Mouse (Mus musculus) neural tube, embryonic 14.5 days (tissue): ENCODE results near the gene Skp1a. TPM values are rescaled to one million over a fixed set of nuclear protein-coding genes. Genes with fewer than 3 reads are reported as not detected.
A peak's percentile ranks its signal among the peaks of the same experiment; 100 is the strongest.

Source experiments
- ATAC-seq: fragments of 200-750 bp; cut with Nextera tagmentation; 2 replicates; pipeline ENCODE4 v1.8.0; 2017; ENCODE audit warnings: low read depth, mild to moderate bottlenecking, moderate TSS enrichment, moderate library complexity
- H3K27ac ChIP-seq: fragments of 300-500 bp; sonication (generic); 2 replicates; pipeline ENCODE4 v1.5.1; 2014; ENCODE audit warnings: low read depth, mild to moderate bottlenecking, control low read depth, low read length, moderate library complexity, mixed read lengths
- H3K27me3 ChIP-seq: fragments of 300-500 bp; sonication (generic); 2 replicates; pipeline ENCODE4 v1.6.1; 2014; ENCODE audit warnings: low read length; ENCODE audit not compliant: control insufficient read depth, insufficient read depth
- H3K36me3 ChIP-seq: fragments of 300-500 bp; sonication (generic); 2 replicates; pipeline ENCODE4 v1.6.1; 2014; ENCODE audit warnings: low read length, mixed read lengths; ENCODE audit not compliant: control insufficient read depth, insufficient read depth
- H3K4me1 ChIP-seq: fragments of 300-500 bp; sonication (generic); 2 replicates; pipeline ENCODE4 v1.6.1; 2014; ENCODE audit warnings: low read length; ENCODE audit not compliant: control insufficient read depth, insufficient read depth
- H3K4me2 ChIP-seq: fragments of 300-500 bp; sonication (generic); 2 replicates; pipeline ENCODE4 v1.6.1; 2014; ENCODE audit warnings: mild to moderate bottlenecking, low read depth, low read length, control low read depth
- H3K4me3 ChIP-seq: fragments of 300-500 bp; sonication (generic); 2 replicates; pipeline ENCODE4 v1.5.1; 2014; ENCODE audit warnings: low read depth, low read length, control low read depth, mixed read lengths
- H3K9ac ChIP-seq: fragments of 300-500 bp; sonication (generic); replicated peaks from 2 replicates; pipeline ENCODE4 v1.6.1; 2014; ENCODE audit warnings: low read depth, mild to moderate bottlenecking, control low read depth, low read length, mixed read lengths
- H3K9me3 ChIP-seq: fragments of 300-500 bp; sonication (generic); 2 replicates; pipeline ENCODE4 v1.6.1; 2016; ENCODE audit warnings: low read length; ENCODE audit not compliant: control insufficient read depth
- WGBS: fragments of 180-500 bp; shearing (Covaris S2); extraction: QIAGEN DNeasy Blood & Tissue Kit; methylation state at CpG from one replicate; pipeline ENCODE4 v1.1.7; 2014; 5-methylcytosine and 5-hydroxymethylcytosine counted together
- polyA plus RNA-seq: library from polyadenylated mRNA; unstranded; fragments of >200 nt; fragmentation: Nextera tagmentation; extraction: Ambion mirVana; gene quantifications from 2 replicates; pipeline ENCODE4 v1.2.1, GENCODE M21; 2014

Skp1a gene
- polyA plus RNA-seq, 1 experiment from 2014 or later = 1,145 TPM

DNA sequence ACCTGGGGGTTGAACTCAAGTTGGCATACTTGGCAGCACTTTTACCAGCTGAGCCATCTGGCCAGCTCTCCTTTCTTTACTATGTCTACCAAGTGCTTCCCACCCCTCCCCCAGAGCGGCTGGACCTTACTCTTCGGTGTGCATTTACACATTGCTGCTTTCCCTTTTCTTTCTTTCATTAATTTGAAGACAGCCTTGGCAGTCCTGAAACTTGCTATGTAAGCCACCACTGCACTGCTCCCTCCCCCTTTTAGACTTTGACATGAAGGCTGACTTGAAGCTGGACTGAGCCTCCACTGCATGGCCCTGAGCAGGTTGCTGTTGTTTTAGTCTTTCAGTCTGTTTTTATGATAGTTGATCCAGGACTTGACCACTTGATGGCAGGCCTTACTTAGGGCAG lies 17.7 kb downstream of the Skp1a start:
- no peaks in the 10 kb centered on the region for H3K27me3 ChIP-seq
- no peak overlapping the region for H3K9ac ChIP-seq
- H3K4me2 ChIP-seq = no peak overlapping the region
- 84% methylated on average over 2 of the region's 2 CpGs for WGBS
- no peak overlapping the region for H3K27ac ChIP-seq
- ATAC-seq = no peak
- no peaks in the 10 kb centered on the region for H3K4me1 ChIP-seq
- H3K4me3 ChIP-seq = no peak overlapping the region
- H3K9me3 ChIP-seq = no peaks in the 10 kb centered on the region
- peaks cover 34% of the 10 kb centered on the region for H3K36me3 ChIP-seq

DNA sequence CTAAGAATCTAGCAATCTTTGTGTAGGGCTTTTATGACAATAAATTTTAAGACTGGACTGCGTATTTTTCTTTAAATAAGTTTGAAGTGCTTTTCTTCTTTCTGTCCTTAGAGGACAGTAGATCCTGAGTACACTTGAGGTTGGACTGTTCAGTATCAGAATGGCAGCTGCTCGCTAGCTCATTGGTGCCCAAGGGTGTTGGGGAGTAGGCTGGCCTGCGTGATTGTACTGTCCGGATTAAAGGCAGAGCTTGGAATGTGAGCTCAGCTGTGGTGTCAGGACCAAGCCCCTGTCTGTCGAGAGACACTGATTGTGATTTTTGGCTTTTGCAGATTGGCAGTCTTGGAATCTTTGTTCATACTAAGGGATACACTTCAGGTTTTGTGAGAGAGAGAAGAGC lies 20.0 kb downstream of the Skp1a start:
- H3K36me3 ChIP-seq = peaks cover 20% of the 10 kb centered on the region
- no peaks in the 10 kb centered on the region for H3K4me1 ChIP-seq
- H3K27ac ChIP-seq = no peak overlapping the region
- no peaks in the 10 kb centered on the region for H3K9me3 ChIP-seq
- no peaks in the 10 kb centered on the region for H3K27me3 ChIP-seq
- H3K4me2 ChIP-seq = no peak overlapping the region
- WGBS = 84% methylated on average over 5 of the region's 5 CpGs
- no peak for ATAC-seq
- no peak overlapping the region for H3K4me3 ChIP-seq
- no peak overlapping the region for H3K9ac ChIP-seq

DNA sequence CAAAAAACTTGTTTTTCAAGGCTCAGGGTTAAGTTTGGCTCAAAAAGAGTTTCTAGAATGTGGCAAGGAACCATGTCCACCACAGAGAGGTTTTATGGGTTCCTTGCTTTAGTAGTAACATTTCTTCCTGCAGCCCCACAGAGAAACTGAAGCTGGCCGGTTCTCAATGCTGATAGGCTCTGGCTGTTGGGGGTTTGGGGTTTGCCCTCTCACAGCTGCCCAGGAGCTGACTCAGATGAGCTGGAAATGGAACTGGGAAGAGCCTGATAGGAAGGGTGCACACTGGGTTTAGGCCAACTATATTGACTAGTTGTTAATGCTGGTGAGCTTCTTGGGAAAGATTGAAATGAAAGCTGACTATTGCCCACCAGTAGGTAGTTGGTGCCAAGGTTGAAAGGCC lies 20.9 kb downstream of the Skp1a start:
- Histone ChIP-seq H3K9me3 (no peaks in the 10 kb centered on the region), H3K27me3 (no peaks in the 10 kb centered on the region), H3K4me3 (no peak overlapping the region), H3K4me1 (no peaks in the 10 kb centered on the region), H3K27ac (no peak overlapping the region), H3K4me2 (no peak overlapping the region), H3K9ac (no peak overlapping the region), H3K36me3 (peaks cover 15% of the 10 kb centered on the region)
- WGBS = 74% methylated on average over 1 of the region's 1 CpGs
- no peak for ATAC-seq

DNA sequence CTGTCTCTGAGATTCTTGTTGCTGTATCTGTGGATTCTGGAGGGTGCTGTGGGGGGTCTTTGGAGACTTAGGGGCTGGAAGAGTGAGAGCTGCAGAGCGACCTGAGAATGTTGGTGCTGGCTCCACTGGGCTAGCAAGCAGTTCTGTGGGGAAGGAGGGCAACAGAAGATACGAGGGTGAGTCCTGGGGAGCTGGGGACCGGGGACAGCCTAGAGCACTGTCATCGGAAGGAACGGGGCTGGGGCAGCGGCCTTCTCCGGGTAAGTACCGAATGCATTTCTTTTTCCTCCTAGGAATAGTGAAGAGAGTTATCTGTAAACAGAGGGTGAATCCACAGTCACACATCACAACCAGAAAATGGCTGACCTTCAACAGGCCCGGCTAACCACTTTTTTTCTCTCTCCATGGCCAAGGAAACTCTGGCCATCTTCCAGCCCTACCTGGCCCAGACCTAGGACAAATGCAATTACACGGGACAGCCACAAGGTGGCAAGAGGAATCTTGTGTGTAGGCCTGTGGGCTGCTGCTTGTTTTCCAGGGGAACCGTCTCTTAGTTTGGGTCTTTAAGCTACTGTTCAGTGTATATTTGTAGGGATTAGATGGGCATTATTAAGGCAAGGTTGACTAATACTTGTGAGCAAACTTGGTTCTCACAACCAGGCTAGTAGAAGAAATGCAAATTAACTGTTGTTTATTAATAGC lies 22.0 kb downstream of the Skp1a start:
- ATAC-seq = peak; percentile 83; the same call in 1 of the 2 replicates
- H3K4me1 ChIP-seq = no peaks in the 10 kb centered on the region
- WGBS = 69% methylated on average over 11 of the region's 11 CpGs

DNA sequence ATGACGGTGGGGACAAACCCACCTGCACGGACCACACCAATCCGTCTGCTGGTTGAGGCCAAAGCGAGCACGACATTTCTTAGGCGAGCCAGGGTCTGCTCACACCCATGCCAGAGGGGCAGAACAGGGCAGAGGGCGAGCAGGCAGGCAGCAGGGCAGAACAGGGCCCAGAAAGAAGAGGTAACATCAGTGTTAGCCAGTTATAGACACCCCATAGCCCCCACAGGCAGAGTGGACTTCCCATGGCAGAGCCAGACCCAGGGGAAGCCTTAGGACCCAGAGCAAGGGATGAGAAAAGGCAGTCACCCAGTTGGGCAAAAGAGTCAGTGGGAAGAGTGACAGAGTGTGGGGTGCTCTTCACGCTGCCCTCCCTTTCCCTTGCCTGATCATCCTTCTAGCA lies 23.3 kb downstream of the Skp1a start:
- H3K9me3 ChIP-seq = no peaks in the 10 kb centered on the region
- no peak for ATAC-seq
- H3K4me3 ChIP-seq = no peak overlapping the region
- H3K27ac ChIP-seq = no peak overlapping the region
- H3K4me1 ChIP-seq = no peaks in the 10 kb centered on the region
- peaks cover 7% of the 10 kb centered on the region for H3K36me3 ChIP-seq
- H3K4me2 ChIP-seq = no peak overlapping the region
- no peaks in the 10 kb centered on the region for H3K27me3 ChIP-seq
- H3K9ac ChIP-seq = no peak overlapping the region
- WGBS = 89% methylated on average over 8 of the region's 8 CpGs

More for the DNA sequence above, 22.0 kb downstream of the Skp1a start:
- Histone ChIP-seq H3K4me2 (no peak overlapping the region), H3K27ac (no peak overlapping the region), H3K9me3 (no peaks in the 10 kb centered on the region), H3K4me3 (no peak overlapping the region), H3K27me3 (no peaks in the 10 kb centered on the region), H3K36me3 (peaks cover 7% of the 10 kb centered on the region), H3K9ac (no peak overlapping the region)

DNA sequence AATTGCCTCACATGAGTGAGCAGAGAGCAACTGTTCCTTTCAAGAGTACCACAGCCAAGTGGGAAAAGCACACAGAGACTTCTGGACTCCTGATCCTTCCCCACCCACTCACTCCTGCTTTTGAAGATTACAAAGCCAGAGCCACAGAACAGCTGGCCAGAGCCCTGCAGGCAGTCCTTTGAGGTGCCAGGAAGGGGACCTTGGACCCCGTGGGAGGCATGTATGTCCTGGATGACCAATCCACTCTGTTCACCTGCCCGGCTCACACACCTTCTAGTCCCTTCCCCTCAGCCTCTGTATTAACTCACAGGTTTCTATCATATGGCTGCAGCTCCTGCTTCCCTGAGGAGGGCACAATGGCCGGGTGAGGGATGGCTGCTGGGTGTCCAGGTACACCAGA lies 25.6 kb downstream of the Skp1a start:
- no peak overlapping the region for H3K27ac ChIP-seq

DNA sequence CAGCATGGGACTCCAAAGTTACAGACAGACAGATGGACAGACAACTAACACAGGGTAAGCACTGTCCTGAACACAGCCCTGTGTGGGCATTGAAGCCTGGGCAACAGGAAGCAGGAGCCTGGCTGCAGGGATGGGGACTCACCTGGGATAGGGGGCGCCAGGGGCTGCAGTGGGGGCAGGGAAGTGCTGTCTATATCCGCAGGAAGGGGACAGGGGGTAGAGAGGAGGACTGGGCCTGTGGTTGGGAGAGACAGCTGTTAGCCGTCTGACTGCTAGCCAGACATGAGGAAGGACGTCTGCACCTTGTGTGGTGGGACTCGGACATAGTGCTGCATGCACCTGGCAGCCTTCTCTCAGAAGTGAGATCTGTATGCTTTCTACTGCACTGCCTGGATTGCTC lies 26.9 kb downstream of the Skp1a start:
- H3K9ac ChIP-seq = no peak overlapping the region
- no peaks in the 10 kb centered on the region for H3K27me3 ChIP-seq
- WGBS = 79% methylated on average over 5 of the region's 5 CpGs
- H3K27ac ChIP-seq = no peak overlapping the region
- no peaks in the 10 kb centered on the region for H3K36me3 ChIP-seq
- ATAC-seq = no peak
- no peak overlapping the region for H3K4me3 ChIP-seq
- no peaks in the 10 kb centered on the region for H3K4me1 ChIP-seq
- no peak overlapping the region for H3K4me2 ChIP-seq
- no peaks in the 10 kb centered on the region for H3K9me3 ChIP-seq

More for the DNA sequence above, 25.6 kb downstream of the Skp1a start:
- Histone ChIP-seq H3K4me2 (no peak overlapping the region), H3K4me3 (no peak overlapping the region), H3K36me3 (no peaks in the 10 kb centered on the region), H3K4me1 (no peaks in the 10 kb centered on the region), H3K9ac (no peak overlapping the region), H3K27me3 (no peaks in the 10 kb centered on the region), H3K9me3 (no peaks in the 10 kb centered on the region)
- ATAC-seq = no peak
- WGBS = 90% methylated on average over 3 of the region's 3 CpGs

DNA sequence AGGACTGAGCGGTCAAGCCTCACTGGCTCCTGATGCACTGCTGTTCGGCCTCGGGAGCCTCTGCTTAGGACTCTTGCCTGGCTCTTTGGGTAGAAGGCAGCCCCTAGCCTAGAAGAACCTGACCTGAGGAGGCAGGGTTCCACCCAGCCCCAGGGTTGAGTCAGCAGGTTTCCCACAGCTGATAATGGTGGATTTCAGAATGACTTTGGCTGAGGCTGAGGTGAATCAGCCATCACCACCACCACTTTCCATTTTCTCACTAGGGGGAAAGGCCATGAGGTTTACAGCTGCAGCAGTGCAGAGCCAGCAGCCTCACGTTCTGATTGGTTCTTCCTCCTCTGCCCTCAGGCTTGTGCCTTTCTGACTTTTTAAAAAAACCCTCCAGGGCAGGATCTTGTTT lies 29.1 kb downstream of the Skp1a start:
- no peak overlapping the region for H3K4me3 ChIP-seq
- no peak overlapping the region for H3K27ac ChIP-seq
- H3K36me3 ChIP-seq = no peaks in the 10 kb centered on the region
- no peaks in the 10 kb centered on the region for H3K4me1 ChIP-seq
- H3K9ac ChIP-seq = no peak overlapping the region
- no peaks in the 10 kb centered on the region for H3K9me3 ChIP-seq
- no peaks in the 10 kb centered on the region for H3K27me3 ChIP-seq
- no peak overlapping the region for H3K4me2 ChIP-seq
- no peak for ATAC-seq
- WGBS = 76% methylated on average over 4 of the region's 4 CpGs

DNA sequence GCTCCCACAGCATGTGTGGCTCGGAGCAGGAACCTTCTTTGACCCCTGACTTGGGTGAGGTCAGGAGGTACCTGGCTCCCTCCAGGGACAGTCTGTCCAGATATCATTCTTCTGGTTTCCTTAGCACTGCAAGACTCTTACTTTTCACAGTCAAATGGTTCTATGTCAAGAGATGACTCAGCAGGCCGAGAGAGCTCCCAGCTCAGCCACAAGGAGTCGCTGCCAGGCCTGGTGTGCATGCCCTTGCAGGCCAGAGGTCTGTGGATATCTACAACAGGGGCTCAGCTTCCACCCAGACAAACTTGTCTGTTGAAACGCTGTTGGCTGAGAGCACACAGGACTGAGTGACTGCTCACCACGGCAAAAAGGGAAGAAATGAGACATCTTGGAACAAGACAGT lies 30.1 kb downstream of the Skp1a start:
- Histone ChIP-seq H3K9me3 (no peaks in the 10 kb centered on the region), H3K27ac (no peak overlapping the region), H3K9ac (no peak overlapping the region), H3K27me3 (no peaks in the 10 kb centered on the region), H3K4me1 (no peaks in the 10 kb centered on the region), H3K4me2 (no peak overlapping the region), H3K4me3 (no peak overlapping the region), H3K36me3 (no peaks in the 10 kb centered on the region)
- no peak for ATAC-seq
- 70% methylated on average over 5 of the region's 5 CpGs for WGBS
